Mouse (Mus musculus) adrenal gland, adult 10 weeks (tissue): Measurements from ENCODE around the gene Rnpepl1. TPM values are rescaled to one million over a fixed set of nuclear protein-coding genes. Genes with fewer than 3 reads are reported as not detected.

Experiments used
- polyA plus RNA-seq: library from polyadenylated mRNA; stranded (reverse); fragments of 350-450 nt; fragmentation: Illumina TruSeq; extraction: RNeasy Lipid Tissue Mini Kit (QIAGEN cat#74804); gene quantifications from one replicate; pipeline ENCODE4 v1.2.3, GENCODE M21; 2014; ENCODE audit warnings: low read depth, low replicate concordance

Rnpepl1 gene
- polyA plus RNA-seq: 2.9 TPM

DNA sequence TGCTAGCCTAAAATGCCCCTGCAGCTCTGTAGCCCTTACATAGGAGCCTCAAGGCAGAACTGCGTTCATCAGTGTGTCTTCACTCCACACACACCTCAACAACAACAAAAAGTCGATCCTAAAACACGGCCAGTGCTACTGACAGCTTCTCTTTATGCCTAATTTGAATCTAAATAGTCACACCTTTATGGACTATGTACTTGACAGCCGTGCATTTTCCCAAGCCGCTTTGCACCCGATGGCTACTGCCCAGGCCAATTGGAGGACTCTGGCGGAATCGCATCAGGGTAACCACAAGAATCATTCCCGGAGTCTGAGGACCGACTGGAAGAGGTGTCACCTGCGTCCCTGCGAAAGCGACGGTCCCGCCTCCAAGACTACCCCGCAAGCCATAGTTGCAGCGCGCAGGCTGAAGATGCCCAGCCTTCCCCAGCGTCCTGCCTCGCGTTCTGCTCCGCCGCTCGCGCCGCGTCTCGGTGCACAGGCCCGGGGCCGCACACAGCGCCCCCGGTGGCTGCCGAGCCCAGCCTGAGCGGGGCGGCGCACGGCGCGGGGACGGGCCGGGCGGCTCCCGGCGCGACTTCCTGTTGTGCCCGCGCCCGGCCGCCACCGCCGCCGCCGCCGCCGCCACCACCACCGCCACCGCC lies at the start of gene Rnpepl1:
TSS of gene Rnpepl1 (plus strand) at position 545 of the 647 bp plus-strand sequence.

DNA sequence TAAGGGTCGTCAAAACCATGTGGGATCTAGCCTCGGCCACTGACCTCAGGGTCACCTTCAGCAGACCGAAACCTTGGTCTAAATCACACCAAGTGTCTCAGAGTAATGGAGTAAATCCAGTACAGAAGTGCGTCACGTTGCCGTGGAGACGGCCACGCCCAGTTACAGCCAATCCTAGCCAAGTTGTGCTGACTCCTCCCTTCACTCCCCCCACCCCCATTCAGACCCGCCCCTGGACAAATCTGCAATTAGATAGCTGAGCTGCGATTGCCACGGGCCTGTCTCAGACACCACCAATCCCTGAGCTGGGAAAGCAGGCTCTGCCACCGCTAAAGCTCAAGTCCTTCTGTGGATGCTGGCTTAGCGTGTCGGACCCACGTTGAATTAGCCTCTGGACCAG lies 7.8 kb upstream of the Rnpepl1 start, which contains the start of gene Ankmy1:
TSS of gene Ankmy1 (minus strand) at position 121 of the 400 bp plus-strand sequence.

GRCm38 (mm10) chr1:92906779-92907631 lies 3.6 kb upstream of the Rnpepl1 start, which contains the start of gene Dusp28:
Dusp28 (plus strand) TSS chr1:92906981.

DNA sequence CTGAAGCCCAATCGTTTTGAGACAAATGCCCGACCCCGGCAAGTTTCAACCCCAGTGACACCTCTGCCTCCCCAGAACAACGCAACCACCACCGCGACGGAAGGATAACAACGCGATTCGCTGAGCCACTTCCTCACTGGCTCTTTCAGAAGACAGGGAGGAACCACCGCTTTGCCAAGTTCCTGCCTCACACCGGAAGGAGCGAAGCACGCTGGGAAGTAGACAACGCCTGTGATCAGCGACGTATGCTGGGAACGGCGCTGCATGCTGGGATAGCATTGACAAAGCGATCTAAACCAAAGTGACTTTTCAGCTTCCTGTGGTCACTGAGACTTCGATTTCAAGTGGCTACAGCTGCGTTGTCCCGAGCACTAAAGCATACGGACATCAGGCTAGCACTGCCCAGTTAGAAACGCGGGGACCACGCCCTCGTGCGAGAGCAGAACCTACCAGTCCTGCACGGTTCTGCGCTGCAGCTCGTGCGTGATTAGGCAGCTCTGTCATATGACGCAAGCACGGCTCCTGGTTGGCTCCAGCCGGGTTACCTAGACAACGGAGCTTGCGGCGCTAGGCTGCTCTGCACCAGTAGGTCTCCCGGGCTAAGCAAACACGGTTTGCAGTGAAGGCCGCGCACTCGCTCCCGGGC lies 23.7 kb downstream of the Rnpepl1 start, which contains the start of gene Capn10:
TSS of gene Capn10 (plus strand) at position 195 of the 646 bp plus-strand sequence.

DNA sequence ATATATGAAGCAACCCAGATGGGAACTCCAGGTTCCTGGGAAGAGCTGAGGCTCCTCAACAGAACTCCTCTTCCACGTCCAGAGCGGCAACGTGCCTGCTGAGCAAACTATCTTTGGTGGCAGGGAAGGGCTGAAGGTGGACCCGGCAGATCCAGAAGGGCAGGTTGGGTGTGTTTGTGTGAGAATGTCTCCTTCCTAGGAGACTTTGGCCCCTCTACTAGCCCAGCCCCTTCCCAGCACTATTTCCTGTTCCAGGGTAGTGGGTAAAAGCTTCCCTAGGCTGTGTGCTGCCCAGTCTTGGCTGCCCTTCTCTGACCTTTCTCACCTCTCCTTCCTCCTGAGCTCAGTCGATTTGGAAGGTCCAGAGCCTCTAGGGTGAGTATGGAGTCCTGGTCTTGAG lies 40.0 kb downstream of the Rnpepl1 start, which contains the start of gene Gpr35:
TSS of gene Gpr35 (plus strand) at position 259 of the 400 bp plus-strand sequence.

Other genes with a start within 250 kb of the Rnpepl1 start
- 0.76 TPM for gene Gpc1, start 79.1 kb upstream of the Rnpepl1 start, polyA plus RNA-seq
- not detected for gene Ankmy1, start 7.9 kb upstream of the Rnpepl1 start, polyA plus RNA-seq
- gene Dusp28, start 3.8 kb upstream of the Rnpepl1 start, polyA plus RNA-seq: 8.3 TPM
- 2.2 TPM for gene Capn10, start 23.6 kb downstream of the Rnpepl1 start, polyA plus RNA-seq
- 0.76 TPM for gene Gpr35, start 40.1 kb downstream of the Rnpepl1 start, polyA plus RNA-seq
- not detected for gene Aqp12, start 95.6 kb downstream of the Rnpepl1 start, polyA plus RNA-seq
- gene Kif1a, start 191.2 kb downstream of the Rnpepl1 start, polyA plus RNA-seq: 5.5 TPM
- not detected for gene Agxt, start 224.5 kb downstream of the Rnpepl1 start, polyA plus RNA-seq